Mouse (Mus musculus) Muller cell, postnatal 12 days (primary cell): ENCODE measurements at regions not wholly inside any gene's neighbourhood (a gene's known extent, or its start where the extent isn't known, plus 50 kb on each side); places are given as distances from the start of the nearest gene placed in this dataset.

Experiments
- DNase-seq: peaks from one replicate; pipeline ENCODE4 v3.0.0-alpha.2; 2015; ENCODE audit errors: inconsistent ontology term

DNA sequence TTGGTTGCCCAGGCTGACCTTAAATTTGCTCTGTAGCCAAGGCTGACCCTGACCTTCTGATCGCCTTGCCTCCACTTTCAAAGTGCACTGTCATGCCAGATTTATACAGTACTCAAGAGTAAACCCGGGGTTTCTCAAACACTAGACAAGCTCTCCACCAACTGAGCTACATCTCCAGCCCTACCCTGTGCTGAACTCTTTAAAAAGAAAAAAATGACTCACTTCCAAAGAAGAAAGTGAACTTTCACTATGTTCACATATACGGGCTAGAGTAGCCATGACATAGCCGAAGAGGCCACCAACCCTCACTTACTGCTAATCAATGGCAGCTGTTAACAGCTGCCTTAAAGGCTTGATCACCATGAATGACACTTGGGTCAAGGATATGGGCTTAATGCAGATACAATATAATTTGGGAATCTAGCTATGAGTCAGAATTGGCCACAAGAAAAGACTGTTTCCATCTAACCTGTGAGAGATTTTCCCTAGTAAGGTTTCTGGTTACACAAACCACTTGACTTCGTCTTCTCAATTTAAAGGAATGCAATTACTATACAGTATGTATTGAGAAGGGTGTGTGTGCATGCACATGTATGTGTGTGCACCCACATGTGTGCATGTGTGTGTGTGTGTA lies 157.4 kb upstream of the Tgfbr2 start:
- DNase-seq, result no peak

DNA sequence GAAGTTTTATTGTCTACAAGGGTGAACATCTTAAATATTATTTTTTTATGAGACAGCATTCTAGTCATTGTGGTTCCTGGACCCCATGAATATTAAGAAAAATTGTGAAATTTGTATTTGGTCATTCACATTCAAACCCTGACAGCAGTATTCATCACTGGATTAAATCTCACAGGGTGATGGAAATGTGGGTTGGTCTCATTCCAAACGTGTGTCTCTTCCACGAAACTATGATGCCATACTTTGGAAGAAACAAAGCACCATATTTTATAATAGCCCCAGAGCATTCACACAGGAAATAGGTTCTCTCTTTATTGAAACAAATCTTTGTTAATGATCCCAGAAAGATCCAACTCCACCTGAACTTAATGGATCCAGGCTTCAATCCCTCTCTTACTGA lies 156.2 kb upstream of the Tgfbr2 start:
- no peak for DNase-seq

DNA sequence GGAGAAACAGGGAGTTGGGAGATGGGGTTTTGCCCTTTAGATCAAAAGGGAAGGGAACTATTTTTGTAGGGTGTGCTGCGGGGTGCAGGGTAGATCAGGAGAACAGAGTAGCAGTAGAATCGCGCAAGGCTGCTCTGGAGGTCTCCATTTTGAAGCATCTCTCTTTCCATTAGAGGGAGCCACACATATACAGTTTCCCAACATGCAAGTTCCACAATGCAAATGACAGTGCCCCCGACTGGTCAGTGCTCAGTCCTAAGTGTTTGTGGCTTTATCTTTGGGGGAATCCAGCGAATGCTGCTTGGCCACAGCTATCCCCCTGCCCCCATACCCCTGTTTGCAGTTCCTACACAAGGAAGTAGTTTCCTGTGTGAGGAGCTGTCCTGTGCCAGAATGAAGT lies 155.6 kb upstream of the Tgfbr2 start:
- DNase-seq, result no peak

DNA sequence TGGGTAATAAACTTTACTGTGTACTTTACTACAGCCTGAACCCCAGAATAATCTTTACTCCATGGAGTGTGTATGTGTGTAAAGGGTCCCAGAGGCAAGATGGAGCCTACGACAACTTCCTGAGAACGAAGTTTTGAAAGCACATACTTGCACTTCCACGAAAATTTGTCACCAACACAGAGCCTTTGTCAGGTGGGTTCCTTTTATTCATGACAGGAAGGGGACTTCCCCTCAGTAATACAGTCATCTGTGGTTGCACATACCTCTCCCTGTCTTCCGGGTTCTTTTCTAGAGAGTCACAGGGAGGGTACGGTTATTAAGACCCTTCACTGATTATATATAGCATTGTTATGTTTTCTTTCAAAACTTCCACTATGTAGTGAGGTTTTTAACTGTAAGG lies 154.0 kb upstream of the Tgfbr2 start:
- DNase-seq, result no peak

DNA sequence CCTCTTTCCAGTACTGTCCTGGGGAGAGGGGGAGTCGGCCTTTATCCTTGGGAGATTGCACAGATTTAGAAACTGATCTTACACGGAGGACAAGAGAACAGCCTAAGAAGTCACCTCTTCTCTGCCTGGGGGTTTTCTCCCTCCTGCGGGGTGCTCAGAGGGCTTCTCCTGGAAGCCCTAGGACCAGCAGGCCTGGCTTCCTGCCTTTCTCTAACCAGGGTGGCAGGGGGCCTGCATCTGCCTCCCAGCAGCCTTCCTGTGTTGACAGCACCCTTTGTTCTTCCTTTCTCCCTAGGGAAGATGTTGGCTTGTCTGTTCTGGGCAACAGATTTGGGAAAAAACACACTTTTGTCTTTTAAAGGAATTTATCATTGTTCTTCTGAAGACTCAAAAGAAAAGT lies 153.0 kb upstream of the Tgfbr2 start:
- no peak for DNase-seq

DNA sequence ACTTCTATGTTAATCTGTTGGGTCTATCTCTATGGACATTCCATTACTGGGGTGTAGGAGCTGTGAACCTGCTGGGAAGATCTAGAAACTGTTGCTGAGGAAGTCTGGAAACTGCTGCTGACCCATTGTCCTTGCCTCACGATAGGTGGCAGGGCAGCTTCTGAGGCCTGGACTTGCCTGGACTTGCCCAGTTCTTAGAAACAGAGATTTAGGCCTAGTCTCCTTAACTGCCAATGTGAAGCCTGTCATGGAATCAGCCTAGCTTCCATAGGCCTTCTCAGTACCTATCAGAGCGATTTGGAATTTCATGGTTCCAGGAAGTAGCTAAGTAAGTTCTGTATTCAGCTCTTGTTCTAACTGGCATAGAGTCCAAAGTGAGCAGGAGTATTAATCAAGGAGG lies 151.9 kb upstream of the Tgfbr2 start:
- DNase-seq, result no peak

DNA sequence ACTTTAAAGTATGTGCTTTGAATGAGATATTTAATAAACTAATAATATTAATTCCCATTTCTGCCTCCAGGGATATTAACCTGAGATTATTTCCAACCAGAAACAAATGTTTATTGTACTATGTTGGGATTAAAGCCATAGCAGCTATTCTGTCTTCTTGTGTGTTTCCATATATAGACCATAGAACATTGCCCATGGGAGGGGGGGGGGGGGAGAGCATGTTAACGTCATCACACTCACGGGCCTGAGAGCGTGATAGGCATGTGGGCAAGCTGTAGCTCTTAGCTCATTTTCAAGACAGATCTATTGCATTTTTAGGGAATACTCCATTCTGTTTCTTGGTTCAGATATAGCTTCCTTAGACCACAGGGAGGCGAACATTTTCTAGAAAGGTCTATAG lies 149.8 kb upstream of the Tgfbr2 start:
- DNase-seq, result no peak

DNA sequence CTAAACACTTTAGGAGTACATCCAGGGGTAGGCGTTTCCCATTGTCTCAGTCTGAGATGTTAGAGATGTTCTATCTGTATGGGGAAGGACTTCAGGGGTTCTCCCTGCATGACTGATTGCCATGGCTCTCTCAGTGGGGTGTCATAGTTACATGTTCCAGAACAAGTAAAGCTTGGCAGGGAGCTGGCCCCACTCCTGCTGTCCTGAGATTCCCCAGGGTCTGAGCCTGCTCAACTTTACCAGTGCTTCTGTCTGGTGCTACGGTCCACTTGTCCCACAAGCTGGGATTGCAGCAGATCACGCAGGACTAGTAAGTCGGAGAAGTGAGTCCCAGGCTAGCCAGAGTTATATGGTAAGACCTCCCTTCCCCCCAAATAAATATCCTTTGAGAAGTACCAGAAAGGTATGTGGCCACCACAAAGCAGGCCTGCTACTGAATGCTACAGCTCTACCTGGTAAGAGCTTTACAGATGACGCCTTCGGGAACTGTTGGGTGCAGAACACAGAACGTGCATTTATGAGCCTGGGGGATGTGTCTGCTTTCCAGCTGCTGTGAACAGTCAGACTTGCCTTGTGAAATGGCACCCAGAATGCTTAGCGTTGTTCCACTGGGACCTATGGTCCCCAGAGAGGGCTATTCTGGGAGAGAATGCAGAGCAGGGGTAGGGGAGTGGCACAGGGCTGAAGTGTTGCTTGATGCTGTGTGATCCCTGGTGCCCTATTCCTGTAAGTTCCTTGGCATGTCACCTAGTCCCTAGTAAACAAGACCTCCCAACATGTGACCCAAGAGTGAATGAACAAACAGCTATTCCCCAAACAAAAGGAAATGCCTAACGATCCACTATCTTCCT lies 148.9 kb upstream of the Tgfbr2 start:
- no peak for DNase-seq

DNA sequence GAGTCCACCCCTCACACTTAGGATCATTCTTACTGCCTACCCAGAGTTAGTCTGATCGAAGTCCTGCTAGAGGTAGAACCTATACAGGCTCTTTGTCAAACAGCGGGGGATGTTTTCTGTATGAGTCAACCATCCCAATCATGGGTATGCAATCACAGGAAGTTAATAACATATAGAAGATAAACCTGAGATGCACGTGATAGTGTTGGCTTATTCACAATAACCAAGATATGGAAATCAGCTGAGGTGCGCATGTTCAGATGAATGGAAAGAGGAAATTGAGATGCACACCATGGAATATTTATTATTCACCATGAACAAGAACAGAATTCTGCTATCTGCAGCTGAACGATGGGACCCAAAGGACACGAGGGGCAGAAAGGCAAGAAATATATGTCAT lies 146.7 kb upstream of the Tgfbr2 start:
- no peak for DNase-seq

DNA sequence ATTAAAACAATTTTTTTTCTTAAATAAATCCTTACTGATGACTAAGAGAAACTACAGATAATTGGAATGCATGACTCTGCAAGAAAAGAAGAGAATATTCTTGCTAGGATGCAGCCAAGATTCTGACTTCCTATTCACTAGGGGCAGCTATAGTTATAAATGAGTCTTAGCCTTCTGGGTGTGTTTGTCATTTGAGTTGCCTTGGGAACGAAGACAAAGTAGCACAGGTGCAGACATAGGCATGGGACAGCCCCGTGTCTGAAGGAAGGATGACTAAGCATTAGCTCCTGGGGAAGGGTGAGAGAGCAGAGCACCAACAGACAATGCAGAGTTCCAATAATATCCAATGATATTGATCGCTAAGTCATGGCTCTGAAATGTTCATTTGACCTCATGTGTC lies 144.3 kb upstream of the Tgfbr2 start:
- no peak for DNase-seq

DNA sequence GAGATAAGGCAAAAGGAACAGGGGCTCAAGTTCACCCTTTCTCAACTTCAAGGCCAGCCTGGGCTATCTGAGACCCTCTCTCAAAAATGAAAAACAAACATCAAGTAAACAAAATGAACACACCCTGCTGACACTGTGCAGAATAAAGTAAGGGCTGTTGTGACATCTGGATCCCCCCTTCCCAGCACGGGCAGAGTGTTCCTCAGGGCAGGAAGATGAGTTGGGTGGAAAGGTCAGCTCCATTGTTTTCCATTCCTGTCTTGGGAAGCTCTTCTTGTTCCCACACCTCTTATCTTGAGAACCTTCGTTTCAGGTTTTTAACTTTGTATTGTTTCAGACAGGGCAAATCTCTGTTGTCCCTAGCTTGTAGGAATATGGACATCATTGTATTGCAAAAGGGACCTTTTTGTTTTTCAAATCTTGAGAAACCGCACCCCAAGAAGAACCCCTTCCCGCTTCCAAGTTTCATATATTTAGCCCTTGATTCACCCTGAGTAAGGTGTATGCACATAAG lies 141.5 kb upstream of the Tgfbr2 start:
- no peak for DNase-seq

DNA sequence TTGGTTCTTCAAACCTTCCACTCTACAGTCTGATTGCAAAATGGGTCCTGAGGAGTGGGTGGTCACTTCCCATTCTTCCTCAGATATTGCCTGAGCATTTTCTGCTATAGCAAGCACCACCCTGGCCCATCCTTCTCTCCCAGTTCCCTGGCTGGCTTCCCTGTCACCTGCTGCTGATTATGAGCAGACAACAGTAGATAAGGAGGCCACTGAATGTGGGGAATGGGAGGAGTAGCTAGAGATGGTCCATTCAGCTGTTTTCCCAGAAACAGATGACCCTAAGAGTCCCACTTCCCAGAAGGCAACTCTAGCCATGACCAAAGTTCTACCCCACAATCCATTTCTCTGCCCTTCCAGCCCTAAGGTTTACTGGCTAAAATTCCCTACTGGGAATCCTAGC lies 139.6 kb upstream of the Tgfbr2 start:
- no peak for DNase-seq

DNA sequence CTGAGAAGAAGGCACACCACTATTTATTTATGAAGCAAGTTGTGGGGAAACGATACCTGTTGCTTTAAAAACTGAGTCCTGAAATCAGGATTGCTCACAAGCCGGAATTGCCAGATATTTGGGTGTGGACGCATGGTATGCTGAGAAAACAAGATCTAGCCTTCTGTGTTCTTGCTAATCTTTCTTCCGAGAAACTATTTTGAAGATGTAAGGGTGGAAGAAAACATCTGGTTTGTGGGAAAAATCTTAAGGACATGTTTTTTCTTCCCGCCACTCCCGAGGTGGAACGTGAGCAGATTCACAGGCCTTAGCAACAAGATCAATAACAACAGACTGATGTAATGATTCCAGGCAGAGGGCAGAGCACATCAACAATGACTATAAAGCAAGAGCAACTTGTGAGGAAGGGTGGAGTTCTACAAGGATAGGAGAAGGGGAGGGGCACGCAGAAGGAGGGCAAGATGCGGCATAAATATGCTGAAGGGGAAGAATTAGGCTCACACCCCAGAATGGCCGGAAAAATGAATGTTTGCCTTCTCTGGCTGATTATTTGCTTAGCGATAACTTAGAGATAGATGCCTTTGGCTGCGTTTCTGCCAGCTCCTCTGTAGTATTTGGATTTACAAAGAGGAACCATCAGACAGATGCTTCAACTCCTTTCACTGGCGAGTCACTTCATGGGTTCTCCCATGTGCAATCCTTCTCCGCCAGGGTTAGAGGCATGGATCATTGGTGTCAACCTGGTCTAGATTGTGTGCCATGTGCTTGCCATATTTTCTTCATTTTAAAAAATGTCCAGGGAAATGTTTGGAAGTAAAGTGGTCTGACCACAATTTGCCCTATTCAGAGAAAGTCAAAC lies 139.0 kb upstream of the Tgfbr2 start:
- DNase-seq, result no peak

DNA sequence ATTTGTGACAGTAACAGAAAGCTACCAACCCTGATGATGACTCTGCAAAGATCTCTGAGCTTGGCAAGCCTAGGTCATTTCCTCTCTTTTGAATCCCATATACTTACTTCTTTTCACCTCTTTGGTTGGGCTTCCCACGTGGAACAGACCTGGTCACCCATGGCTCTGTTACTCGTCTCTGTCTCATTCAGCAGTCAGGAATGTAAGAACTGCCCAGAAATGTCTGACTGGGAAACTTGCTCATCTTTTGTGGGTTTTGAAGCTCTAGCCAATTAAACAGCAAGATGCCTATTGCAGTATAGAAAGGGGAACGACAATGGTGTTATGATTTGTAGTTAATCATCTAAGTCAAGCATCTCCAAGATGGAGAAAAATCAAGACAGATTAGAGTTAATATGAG lies 136.2 kb upstream of the Tgfbr2 start:
- DNase-seq, result peak; percentile 73

DNA sequence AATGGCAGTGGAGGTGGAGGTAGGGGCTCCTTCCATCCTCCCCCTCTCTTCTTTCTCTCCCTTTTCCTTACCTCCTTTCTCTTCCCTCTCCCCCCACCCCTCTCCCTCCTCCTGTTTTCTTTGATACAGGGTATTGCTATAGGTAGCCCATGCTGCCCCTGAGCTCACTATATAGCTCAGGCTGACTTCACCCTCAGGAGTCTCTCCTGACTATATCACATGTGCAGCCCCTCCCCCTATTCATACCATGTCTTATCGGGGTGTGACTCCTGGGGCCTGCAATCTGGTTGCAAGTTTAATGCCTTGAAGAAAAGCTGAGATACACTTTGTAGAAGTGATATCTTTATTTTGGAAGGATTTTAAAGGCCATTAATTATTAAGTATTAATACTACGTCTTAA lies 126.4 kb upstream of the Tgfbr2 start:
- no peak for DNase-seq

DNA sequence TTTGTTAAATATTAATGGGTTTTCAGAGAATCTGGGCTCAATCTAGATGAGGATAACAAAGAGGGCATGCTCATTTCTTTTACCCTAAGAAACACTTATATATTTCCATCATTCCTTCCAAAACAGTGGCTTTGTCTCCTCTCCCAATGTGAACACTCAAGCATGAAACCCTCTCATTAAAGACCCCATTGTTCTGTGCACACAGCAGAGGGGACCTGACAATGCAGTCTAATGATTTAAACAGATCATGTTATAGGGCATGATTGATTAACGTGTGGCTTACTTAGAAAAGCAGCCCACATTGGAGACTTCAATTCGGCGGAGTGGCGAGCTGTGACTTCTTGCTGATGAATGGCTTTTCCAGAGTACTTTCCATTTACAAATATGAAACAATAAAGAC lies 123.6 kb upstream of the Tgfbr2 start:
- no peak for DNase-seq

DNA sequence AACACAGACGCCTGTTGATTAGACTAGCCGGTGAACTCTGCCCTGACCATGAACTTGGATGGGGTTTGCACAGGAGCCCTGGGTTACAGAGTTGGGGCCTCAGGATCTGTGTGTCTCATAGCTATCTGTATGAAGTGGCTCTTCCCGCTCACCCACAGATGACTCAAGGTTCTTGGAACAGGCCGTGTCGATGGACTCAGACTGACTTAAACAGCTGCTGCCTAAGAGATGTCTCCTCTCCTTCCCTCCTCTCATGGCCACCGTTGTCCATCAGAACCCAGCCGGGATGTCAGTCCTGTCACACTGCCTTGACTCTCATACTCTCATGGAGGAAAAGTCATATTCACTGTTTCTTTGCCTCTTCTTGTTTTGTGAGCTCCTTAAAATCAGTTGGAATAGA lies 121.2 kb upstream of the Tgfbr2 start:
- DNase-seq, result no peak

DNA sequence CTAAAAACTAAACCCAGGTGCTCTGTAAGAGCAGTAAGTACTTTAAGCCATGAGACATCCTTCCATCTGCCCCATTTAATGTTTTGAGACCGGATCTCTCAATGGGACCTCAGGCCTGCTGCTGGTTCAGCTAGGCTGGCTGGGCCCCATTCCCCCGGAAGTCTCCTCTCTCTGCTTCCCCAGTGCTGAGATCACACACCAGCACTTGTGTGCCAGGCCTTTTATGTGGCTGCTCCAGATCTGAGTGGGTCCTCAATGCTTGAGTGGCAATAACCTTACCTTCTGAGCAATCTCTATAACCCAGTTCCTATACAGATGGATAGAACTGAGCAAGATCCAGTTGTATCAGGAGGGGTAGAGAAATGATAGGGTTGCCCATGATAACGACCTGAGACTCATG lies 118.9 kb upstream of the Tgfbr2 start:
- no peak for DNase-seq

DNA sequence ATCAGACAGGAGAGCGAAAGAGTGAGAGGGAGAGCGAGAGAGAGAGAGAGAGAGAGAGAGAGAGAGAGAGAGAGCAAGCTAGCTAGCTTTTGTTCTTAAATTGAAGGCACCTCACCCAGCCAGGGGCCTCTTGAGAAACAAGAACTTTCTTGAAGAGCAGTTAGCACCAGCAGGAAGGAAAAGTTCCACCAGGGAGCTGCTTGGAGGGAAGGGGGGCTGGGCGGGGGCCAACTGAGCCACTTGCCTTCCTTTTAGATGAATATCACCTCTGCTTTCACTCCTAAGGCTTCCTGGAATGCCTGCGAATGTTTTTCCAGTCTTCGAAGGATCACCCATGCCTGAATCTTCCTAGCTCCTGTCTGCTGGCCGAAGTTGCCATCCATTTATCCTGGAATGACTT lies 118.0 kb upstream of the Tgfbr2 start:
- DNase-seq, result no peak

DNA sequence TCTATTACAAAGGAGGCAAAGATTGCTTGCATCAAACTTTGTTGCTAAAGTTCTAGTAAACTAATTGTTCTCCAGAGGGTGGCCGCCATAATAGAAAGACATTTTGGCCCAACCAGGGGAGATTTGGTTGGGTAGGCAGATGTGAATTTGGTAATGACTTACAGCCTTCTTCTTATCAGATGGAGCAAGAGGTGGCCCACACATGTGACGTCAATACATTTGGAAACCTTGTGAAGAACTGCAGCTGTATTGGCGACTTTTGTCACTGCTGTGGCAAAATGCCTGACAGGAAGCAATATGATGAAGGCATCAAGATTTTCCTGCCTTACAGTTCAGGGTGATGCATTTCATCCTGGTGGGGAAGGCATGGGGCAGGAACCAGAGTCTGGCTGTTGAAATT lies 116.5 kb upstream of the Tgfbr2 start:
- DNase-seq, result no peak

DNA sequence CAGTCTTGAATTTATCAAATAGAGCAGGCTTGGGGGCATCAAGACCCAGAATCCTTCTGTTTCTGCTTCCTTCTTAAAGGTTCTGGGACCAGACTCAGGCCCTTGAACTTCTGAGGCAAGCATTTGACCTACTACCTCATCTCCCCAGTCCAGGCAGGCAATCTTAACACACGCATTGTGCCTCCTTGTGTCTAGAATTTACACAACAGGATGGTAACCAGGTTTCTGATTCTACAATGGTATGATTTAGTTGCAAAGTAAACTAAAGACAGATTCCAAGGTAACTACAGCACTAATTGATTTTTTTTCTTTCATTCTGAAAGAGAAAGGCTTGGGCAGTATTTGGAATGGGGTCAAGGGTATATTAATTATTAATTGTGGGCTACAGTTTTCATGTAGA lies 115.7 kb upstream of the Tgfbr2 start:
- DNase-seq, result peak; percentile 22

DNA sequence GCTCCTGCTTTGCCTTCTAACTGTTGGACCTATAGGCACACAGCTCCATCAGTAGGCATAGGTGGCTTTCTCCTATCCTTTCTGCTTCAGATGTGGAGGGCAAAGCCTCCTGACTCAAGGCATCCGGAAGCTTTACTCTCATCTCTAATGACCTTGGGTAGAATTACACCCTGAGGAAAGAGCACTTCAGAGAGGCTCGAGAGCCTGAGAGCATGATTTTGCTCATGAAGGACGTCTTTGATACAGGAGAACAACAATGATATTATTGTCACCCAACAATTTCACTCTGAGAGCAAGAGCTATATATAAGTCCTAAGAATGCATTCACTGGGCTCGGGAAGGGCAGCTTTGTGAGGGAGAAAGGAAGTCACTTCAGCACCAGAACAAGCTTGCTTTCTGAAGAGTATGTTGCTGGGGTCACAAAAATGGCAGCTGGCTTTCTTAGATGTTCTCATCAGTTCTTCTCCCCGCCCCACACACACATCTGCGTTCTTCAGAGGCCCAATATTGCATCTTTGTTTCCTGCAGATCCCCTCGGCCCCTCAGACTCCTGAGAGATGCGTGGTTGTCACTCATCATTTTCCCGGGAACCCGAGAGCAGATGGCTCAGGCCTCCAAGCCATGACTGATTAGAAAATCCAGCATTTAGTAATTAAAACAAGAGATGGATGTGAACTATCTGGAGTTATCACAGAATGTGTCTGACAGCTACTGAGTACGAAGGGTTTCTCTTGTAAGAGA lies 110.7 kb upstream of the Tgfbr2 start:
- no peak for DNase-seq
